Mouse (Mus musculus) olfactory bulb, adult 2 months (tissue): Measurements from ENCODE around the gene Pdcd11. TPM values are rescaled to one million over a fixed set of nuclear protein-coding genes. Genes with fewer than 3 reads are reported as not detected.
"Not testable (repeated sequence)": the region's sequence is repeated elsewhere in the genome, so short reads cannot be mapped to it uniquely, and the experiment has no call there.

Experiments
- H3K27ac ChIP-seq: fragments of 200-500 bp; 2 replicates; pipeline ENCODE4 v1.5.1; 2012; ENCODE audit warnings: low read depth, low read length; ENCODE audit not compliant: insufficient read depth
- H3K4me1 ChIP-seq: fragments of 200-500 bp; 2 replicates; pipeline ENCODE4 v1.6.1; 2012; ENCODE audit warnings: low read length; ENCODE audit not compliant: control insufficient read depth, insufficient read depth
- H3K4me3 ChIP-seq: fragments of 200-500 bp; 2 replicates; pipeline ENCODE4 v1.5.1; 2012; ENCODE audit warnings: mild to moderate bottlenecking, low read depth, low read length, moderate library complexity; ENCODE audit not compliant: insufficient read depth
- CTCF ChIP-seq: fragments of 200-500 bp; IDR thresholded peaks from 2 replicates; pipeline ENCODE4 v1.5.1; 2012; ENCODE audit warnings: low read depth, mild to moderate bottlenecking, low read length, moderate library complexity; ENCODE audit not compliant: insufficient read depth
- POLR2A ChIP-seq: fragments of 200-500 bp; IDR thresholded peaks from 2 replicates; pipeline ENCODE4 v1.6.1; 2012; ENCODE audit warnings: mild to moderate bottlenecking, low read depth, low read length, moderate library complexity; ENCODE audit not compliant: insufficient read depth
- WGBS: fragments of 180-500 bp; shearing (Covaris S2); methylation state at CpG from one replicate; pipeline ENCODE4 v1.1.7; 2018; 5-methylcytosine and 5-hydroxymethylcytosine counted together
- polyA plus RNA-seq: library from polyadenylated mRNA; stranded (reverse); fragments of >200 nt; gene quantifications from 2 replicates; pipeline ENCODE4 v1.2.4, GENCODE M21; 2012; ENCODE audit warnings: low replicate concordance; ENCODE audit not compliant: missing spikeins, insufficient read depth, insufficient read length

Pdcd11 gene
- polyA plus RNA-seq, 1 experiment: not detected

- H3K4me1 ChIP-seq: peaks cover 41% of the 10 kb centered on the region
- peak overlapping the region; percentile 43; the same call in 1 of the 2 replicates for H3K27ac ChIP-seq
- H3K4me3 ChIP-seq: peak overlapping the region; percentile 55
- TF ChIP-seq CTCF (no peak), POLR2A (no peak)
- 30% methylated on average over 6 of the region's 6 CpGs for WGBS
These were observed 46.5 kb downstream of the Pdcd11 start for GRCm38 (mm10) chr19:47137051-47137581.

DNA sequence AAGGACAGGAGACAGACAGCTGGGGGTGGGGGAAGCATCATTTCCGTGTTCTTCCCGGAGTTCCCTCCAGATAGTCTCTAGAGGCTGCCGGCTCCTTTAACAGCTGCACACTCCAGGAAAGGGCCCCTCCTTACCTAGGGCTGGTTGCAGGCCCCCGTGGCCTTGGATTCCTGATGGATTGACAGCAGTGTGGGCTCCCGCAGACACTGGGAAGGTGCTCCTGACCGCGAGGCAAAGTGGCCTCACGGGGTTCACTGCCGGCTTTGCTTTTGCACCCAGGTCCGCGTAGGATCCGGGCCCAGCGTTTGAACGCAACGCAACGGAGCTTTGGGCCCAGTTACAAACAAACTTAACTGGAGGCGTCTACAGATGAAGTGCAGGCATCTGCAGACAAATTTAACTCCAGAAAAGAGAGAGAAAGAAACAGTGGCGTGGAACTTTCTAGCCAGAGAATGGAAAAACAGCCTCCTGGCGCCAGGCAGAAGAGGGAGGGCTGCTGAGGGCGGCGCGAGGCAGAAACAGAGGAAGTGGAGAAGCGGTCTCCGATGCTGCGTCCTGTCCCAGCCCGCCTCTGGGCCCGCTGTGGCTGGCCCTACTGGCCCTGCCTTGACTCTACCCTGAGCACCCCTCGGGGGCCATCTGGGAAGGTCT, 47.3 kb downstream of the Pdcd11 start, which contains the start of gene Calhm2:
Gene Calhm2, minus strand, starts transcription at position 524 of the 651 bp plus-strand sequence.
- Histone ChIP-seq H3K4me1 (peaks cover 41% of the 10 kb centered on the region), H3K27ac (peak within 1 kb of the TSS; percentile 43), H3K4me3 (peak within 1 kb of the TSS; percentile 55)
- TF ChIP-seq POLR2A (peak; percentile 33; the same call in 1 of the 2 replicates), CTCF (no peak)
- WGBS: 8% methylated on average over 28 of the region's 28 CpGs

DNA sequence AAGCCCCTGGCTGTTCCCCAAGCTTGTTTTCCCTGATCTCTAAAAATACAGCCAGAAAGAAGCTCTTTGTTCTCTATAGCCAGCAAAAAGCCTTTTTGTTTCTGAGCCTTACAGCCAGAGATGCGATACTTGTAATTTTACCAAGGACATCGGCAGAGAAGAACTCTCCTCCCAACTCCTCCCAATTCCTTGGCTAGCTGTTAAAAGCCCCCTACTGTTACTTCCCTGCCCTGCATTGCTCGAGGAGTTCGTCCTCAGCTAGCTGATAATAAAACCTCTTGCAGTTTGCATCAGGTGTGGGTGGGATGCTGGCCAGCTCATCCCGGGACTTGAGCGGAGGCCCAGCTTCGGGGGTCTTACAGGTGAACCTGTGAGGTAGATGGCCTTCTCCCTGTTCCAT, 49.0 kb downstream of the Pdcd11 start:
- peaks cover 41% of the 10 kb centered on the region for H3K4me1 ChIP-seq
- not testable (repeated sequence) for H3K4me3 ChIP-seq, H3K27ac ChIP-seq
- 31% methylated on average over 7 of the region's 7 CpGs for WGBS

DNA sequence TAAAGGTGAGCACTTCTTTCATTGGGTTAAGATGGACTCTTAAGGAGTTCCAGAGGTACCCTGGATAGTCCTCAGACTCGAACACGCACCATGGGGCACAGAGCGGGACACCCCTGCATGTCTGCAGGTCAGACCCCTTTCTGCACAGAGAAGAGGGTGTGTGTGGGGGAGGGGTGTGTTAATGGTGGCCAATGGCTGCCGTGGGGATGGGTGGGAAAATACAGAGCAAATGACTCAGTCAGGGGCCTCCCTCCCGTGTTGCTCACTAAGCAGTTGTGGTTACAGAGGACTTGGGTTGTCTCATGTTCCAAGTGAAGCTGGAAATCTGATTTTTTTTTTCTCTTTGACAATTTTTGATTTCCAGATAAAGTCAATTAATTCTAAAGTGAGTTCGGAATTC, 51.9 kb downstream of the Pdcd11 start:
- peaks cover 22% of the 10 kb centered on the region for H3K4me1 ChIP-seq
- 84% methylated on average over 6 of the region's 6 CpGs for WGBS
- H3K4me3 ChIP-seq: no peak overlapping the region
- no peak overlapping the region for H3K27ac ChIP-seq
- TF ChIP-seq POLR2A (no peak), CTCF (no peak)

DNA sequence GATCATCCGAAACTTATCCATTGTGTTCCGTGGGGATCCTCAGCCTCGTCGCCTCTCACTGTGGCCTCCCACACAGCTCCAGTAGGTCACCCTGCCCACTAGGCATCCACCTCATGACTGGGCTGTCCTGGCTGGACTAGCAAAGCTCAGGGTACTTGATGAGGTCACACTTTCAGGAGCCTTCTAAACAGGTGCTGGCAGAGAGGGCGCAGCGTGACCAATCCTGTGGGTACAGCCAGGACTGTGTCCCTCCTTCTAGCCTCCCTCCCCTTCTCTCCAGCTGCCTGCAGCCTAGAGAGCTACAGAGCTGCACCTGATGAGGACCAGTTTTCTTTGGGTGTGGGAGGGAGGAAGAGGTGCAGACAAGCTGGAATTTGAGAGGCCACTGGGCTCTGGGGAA, 53.6 kb downstream of the Pdcd11 start, which contains the start of gene Calhm1:
Gene Calhm1, minus strand, starts transcription at position 101 of the 400 bp plus-strand sequence.
- WGBS: 94% methylated on average over 6 of the region's 6 CpGs
- Histone ChIP-seq H3K4me1 (peaks cover 10% of the 10 kb centered on the region), H3K27ac (no peak within 1 kb of the TSS), H3K4me3 (no peak within 1 kb of the TSS)
- no peak for TF ChIP-seq CTCF
- TF ChIP-seq POLR2A: no peak

GRCm38 (mm10) chr19:47148267-47148847, 57.8 kb downstream of the Pdcd11 start:
- Histone ChIP-seq H3K27ac (no peak overlapping the region), H3K4me3 (no peak overlapping the region), H3K4me1 (peaks cover 12% of the 10 kb centered on the region; the same call in 1 of the 2 replicates)
- WGBS: 66% methylated on average over 5 of the region's 5 CpGs
- TF ChIP-seq POLR2A (no peak), CTCF (no peak)

GRCm38 (mm10) chr19:47149854-47150253, 59.3 kb downstream of the Pdcd11 start:
- Histone ChIP-seq H3K27ac (no peak overlapping the region), H3K4me1 (peaks cover 12% of the 10 kb centered on the region; the same call in 1 of the 2 replicates), H3K4me3 (no peak overlapping the region)
- 73% methylated on average over 4 of the region's 4 CpGs for WGBS
- no peak for TF ChIP-seq CTCF
- TF ChIP-seq POLR2A: no peak

GRCm38 (mm10) chr19:47151332-47152061, 60.9 kb downstream of the Pdcd11 start:
- 17% methylated on average over 32 of the region's 32 CpGs for WGBS
- TF ChIP-seq POLR2A: no peak
- peak; percentile 13; the same call in 1 of the 2 replicates for TF ChIP-seq CTCF
- peaks cover 12% of the 10 kb centered on the region; the same call in 1 of the 2 replicates for H3K4me1 ChIP-seq
- H3K27ac ChIP-seq: no peak overlapping the region
- peak overlapping the region; percentile 22 for H3K4me3 ChIP-seq

GRCm38 (mm10) chr19:47152062-47152369, 61.4 kb downstream of the Pdcd11 start:
- Histone ChIP-seq H3K4me1 (peaks cover 12% of the 10 kb centered on the region; the same call in 1 of the 2 replicates), H3K27ac (no peak overlapping the region), H3K4me3 (peak overlapping the region; percentile 22; the same call in 1 of the 2 replicates)
- WGBS: 65% methylated on average over 12 of the region's 12 CpGs
- no peak for TF ChIP-seq POLR2A
- no peak for TF ChIP-seq CTCF
